Mouse (Mus musculus): ENCODE results near the gene Abcb10.

Gene Abcb10

GRCm38 (mm10) chr8:123902653-123903052 is 80.3 kb downstream of the Abcb10 start:
- no peak for DNase-seq (ENCODE audit: low spot score in 2 of 2)
